Mouse (Mus musculus) fat pad, adult 2 months (tissue): ENCODE results near the gene Mrpl53.

Experiments used
- DNase-seq: peaks from one replicate; pipeline ENCODE4 v3.0.0-alpha.2; 2011; ENCODE audit warnings: low read depth, low spot score; ENCODE audit errors: extremely low read depth

Gene Mrpl53

DNA sequence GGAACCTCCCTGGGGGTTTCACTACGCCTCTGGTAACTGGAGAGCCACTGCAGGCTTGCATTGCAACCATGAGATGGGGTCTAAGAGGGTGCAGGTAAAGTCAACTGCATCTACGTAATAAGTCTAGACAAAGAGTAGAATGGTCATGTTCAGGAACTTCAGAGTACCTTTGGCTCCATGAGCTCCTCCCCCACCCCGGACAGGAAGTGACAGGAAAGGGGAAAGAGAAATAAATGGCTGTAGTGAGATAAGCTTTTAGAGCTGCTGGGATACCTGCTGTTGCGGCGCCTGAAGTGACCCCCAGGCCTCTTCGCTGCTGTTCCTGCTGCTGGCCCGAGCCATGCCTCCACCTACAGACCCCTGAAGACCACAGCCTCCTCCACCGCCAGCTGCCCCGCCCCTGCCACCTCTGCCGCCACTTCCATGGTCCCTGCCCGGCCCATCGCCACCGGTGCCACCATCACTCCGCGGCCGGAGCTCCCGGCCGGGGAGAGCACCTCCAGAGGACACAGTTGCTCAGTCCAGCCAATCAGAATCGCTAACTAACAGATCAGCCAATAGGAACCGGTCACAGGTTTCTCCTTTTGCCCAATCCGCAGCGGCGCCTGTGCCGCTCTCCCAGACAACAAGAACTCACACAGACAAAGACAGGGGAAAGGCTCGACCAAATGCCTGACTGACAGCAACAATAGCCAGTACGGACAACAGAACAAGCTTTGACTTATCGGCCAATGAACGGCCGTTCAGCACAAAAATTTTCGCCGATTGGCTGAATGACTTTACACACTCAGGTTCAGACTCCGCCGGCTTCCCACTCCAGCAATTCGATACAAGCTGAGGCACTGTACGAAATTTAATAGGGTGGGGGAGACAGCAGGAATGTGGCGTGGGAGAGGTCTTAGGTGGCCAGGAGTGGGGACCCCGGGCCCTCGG, 12.4 kb downstream of the Mrpl53 start, which contains the start of gene Wbp1:
Gene Wbp1 (minus strand): TSS at position 630 of the 933 bp plus-strand sequence.
- peak; percentile 97 for DNase-seq

DNA sequence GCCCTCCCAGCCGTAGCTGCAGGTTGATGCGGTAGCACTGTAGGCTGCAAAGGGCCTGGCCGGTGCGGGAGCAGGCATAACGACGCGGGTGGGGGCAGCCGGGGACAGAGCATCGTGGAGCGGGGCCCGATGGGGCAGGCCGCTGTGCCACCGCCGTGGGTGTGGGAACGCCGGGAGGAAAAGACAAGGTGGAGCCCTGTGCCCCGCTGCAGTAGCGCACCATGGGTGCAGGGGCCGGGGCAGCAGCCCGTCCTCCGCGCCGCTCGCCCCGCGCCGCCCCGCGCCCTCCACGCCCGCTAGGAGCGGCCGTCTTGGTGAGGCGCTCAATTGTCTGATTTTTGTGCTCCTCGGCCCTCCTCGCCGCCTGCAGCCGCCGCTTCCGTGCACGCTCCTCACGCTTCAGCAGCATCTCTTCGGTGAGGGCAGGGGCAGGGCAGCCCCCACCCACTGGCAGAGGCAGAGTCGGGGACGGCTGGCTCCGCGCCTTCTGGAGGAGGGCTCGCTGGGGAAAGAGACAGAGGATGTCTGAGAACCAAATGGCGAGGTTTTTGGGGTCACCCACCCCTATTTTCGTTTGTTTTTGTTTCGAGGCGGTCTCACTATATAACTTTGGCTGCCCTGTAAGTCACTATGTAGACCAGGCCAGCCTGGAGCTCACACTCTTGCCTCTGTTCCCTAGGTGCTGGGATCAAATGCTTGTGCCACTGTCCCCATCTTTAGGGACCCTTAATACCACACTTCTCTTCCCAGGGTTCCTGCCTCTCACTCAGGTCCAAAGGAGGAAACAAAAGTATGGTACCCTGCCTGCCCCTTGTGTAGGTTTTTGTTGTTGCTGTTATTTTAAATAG, 13.2 kb downstream of the Mrpl53 start:
- DNase-seq: no peak

GRCm38 (mm10) chr6:83122961-83123360, 14.1 kb downstream of the Mrpl53 start:
- DNase-seq: no peak

DNA sequence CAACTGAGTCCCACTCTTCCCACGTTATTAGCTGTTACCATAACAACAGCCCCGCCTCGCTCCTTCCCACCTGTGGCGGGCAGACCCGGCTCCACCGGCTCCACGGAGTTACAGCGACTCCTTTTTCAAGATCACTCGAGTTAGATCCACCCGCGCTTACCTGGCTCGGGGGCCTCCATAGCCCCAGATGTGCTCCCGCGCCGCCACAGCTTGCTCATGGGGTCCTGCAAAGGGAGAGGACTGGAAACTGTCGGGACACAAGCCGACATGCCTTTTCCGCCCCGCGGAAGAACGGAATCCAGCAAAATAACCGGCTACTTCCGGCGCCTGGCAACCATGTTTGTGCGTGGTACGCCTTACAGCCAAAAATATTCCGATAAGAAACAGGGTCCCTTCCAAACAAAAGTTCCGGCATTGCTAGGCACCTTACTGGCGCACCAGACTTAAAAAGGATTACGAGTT, 16.0 kb downstream of the Mrpl53 start:
- peak; percentile 68 for DNase-seq

DNA sequence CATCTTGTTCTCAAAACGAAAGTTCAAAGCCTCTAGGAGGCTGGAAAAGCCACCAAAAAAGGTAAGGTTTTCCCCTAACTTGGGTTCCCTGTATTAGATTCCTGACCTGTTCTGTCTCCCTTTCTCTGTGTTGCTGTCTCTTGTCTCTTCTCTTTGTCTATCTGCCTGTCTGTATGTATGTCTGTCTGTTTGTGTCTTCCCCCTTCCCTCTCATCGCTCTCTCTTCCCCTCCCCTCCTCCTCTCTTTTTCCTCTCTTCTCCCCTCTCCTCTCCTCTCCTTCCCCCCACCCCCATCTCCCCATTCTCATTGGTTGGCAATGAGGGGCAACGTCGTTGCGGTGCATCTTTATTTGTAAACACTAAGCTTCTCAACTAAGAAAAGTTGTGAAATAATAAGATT, 16.5 kb downstream of the Mrpl53 start, which contains the start of gene Ino80b:
Gene Ino80b (minus strand): TSS at position 101 of the 400 bp plus-strand sequence.
- DNase-seq: no peak

DNA sequence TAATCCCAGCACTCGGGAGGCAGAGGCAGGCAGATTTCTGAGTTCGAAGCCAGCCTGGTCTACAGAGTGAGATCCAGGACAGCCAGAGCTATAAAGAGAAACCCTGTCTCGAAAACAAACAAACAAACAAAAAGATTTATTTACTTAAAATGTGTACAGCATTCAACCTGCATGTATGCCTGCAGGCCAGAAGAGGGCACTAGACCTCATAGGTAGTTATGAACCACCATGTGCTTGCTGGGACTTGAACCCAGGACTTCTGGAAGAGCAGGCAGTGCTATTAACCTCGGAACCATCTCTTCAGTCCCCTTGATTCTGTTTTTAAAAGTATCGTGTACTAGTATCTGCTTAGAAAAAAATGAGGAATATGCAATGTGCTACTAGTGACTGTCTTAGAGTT, 18.6 kb downstream of the Mrpl53 start:
- DNase-seq: no peak

DNA sequence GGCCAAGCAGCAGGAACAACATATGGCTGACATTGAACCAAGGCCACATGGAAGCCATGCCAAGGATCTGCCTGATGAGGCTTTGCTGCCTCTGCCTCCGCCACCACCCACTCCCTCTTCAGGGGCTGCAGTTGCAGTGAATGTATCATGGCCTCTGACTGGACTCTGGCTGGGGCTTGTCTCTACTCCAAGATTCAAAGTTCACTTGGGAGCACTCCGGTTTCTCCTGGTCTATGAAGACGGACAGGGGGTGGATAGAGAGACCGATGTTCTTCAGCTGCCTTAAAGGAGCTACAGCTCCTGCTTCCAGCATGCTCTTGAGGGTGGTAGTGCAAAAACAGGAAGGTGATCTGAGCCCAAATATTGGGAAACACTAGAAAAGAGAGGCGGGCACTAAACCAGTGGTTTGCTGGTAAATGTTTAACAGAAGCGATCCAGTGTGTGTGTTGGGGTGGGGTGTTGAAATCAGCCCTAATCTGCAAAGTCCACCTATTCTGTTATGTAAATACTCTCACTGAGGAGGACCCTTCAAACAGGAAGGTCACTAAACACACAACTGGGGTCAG, 22.7 kb downstream of the Mrpl53 start:
- no peak for DNase-seq

GRCm38 (mm10) chr6:83132176-83132919, 23.5 kb downstream of the Mrpl53 start:
- no peak for DNase-seq

GRCm38 (mm10) chr6:83134226-83134625, 25.4 kb downstream of the Mrpl53 start:
- no peak for DNase-seq

DNA sequence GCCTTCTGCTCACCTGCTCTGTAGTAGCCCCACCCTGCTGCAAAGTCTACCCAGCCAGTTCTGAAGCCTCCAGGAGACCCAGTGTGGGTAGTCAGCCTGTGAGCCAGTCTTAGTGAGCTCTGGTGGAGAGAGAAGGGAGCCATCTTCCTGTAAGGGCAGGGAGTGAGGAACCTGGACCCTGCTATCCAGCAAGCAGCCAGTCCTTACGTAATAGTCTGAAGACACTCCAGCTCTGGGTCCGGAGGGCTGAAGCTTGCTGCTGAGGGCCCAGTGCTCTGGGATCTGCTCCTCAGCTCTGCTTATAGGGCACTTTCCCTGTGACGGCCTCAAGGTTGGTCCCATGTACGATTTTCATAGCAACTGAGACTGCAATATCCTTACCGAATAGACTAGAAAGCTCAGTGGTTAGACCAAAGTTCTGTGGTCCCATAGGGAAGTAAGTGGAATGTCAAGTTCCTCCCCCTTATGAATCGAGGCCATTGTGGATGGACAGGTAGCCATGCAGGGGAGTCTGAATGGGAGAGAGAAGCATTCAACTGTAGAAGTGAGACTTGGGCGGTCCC, 26.2 kb downstream of the Mrpl53 start, which contains the start of gene Rtkn:
Gene Rtkn (plus strand): TSS at position 513 of the 563 bp plus-strand sequence.
- no peak for DNase-seq

DNA sequence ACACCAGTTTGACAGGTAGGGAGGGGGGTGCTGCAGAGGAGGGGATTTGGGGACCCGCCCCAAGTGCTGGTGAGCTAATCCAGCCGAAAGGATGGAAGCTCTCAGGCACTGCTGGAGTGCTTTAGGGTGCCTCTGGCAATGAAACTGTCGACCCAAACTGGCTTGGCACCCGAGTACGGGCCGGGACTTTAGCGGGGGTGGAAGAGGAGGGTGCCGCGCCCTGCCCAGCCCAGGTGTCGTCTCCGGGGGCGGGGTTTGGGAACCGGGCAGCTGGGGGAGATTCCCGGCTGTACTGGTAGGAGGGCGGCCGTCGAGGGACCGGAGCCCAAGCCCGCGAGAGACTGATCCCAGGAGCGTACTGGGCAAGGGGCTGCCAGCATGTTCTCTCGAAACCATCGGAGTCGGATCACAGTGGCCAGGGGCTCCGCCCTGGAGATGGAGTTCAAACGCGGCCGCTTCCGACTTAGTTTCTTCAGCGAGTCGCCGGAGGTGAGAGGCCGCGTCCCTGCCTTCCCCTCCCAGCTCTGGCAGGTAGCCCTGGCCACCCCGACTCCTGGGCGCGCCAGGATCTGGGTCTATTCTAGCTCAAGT, 26.8 kb downstream of the Mrpl53 start:
- no peak for DNase-seq

GRCm38 (mm10) chr6:83136291-83136880, 27.5 kb downstream of the Mrpl53 start:
- no peak for DNase-seq

- DNase-seq: no peak
Measured at GRCm38 (mm10) chr6:83136881-83137575, 28.2 kb downstream of the Mrpl53 start.

- no peak for DNase-seq
Measured at GRCm38 (mm10) chr6:83137576-83137950, 28.7 kb downstream of the Mrpl53 start.

- DNase-seq: no peak
Measured at GRCm38 (mm10) chr6:83138056-83138455, 29.2 kb downstream of the Mrpl53 start.

GRCm38 (mm10) chr6:83140044-83140443, 31.2 kb downstream of the Mrpl53 start:
- DNase-seq: no peak

GRCm38 (mm10) chr6:83141636-83142035, 32.8 kb downstream of the Mrpl53 start:
- no peak for DNase-seq

DNA sequence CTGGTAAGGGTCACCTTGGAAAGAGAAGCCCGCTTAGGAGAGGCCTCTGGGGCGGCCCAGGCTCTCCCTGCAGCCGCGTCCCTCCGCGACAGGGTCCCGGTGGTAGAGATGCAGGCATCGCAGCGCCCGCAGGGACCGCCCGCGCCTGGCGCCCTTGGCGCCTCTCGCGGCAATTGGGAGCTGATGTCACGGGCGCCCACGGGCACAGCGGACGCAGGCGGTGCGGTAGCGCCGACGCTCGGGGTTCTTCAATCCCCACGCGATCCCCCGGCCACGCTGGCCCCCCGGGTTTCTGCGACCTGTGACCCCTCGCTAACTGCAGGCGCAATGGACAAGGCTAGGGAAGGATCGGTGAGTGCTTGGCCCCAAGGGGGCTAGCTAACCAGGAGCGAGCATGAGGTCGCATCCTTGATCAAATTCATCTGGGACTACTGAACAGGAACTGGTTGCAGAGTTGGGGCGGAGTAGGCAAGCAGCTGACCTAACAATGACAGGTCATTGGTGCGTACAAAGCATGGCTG, 33.4 kb downstream of the Mrpl53 start:
- DNase-seq: no peak
